Mouse (Mus musculus) embryo, embryonic 9.5 days (tissue): ENCODE measurements around the gene Cyp11a1.

ENCODE experiments used
- DNase-seq: peaks from one replicate; pipeline ENCODE4 v3.0.0-alpha.2; 2017; ENCODE audit errors: extremely low spot score

The Cyp11a1 gene

GRCm38 (mm10) chr9:58005753-58006461 lies at the start of gene Cyp11a1:
Cyp11a1 (plus strand) TSS chr9:58006411.
- no peak for DNase-seq

- DNase-seq, result no peak
Observed at GRCm38 (mm10) chr9:57956838-57957236, 49.4 kb upstream of the Cyp11a1 start.

- DNase-seq, result no peak
Observed at GRCm38 (mm10) chr9:57958615-57959014, 47.6 kb upstream of the Cyp11a1 start.

- no peak for DNase-seq
Observed at GRCm38 (mm10) chr9:57959399-57959798, 46.8 kb upstream of the Cyp11a1 start.

- DNase-seq, result no peak
Observed at GRCm38 (mm10) chr9:57959886-57960866, 46.0 kb upstream of the Cyp11a1 start.

GRCm38 (mm10) chr9:57961226-57961625 lies 45.0 kb upstream of the Cyp11a1 start:
- DNase-seq, result no peak

- no peak for DNase-seq
Observed at GRCm38 (mm10) chr9:57961863-57962778, 44.1 kb upstream of the Cyp11a1 start.

GRCm38 (mm10) chr9:57963249-57963997 lies 42.8 kb upstream of the Cyp11a1 start:
- no peak for DNase-seq

GRCm38 (mm10) chr9:57963998-57964395 lies 42.2 kb upstream of the Cyp11a1 start:
- DNase-seq, result no peak

GRCm38 (mm10) chr9:57964528-57965250 lies 41.5 kb upstream of the Cyp11a1 start:
- DNase-seq, result no peak

GRCm38 (mm10) chr9:57965281-57966185 lies 40.7 kb upstream of the Cyp11a1 start:
- no peak for DNase-seq

- DNase-seq, result no peak
Observed at GRCm38 (mm10) chr9:57967237-57967960, 38.8 kb upstream of the Cyp11a1 start.

- DNase-seq, result no peak
Observed at GRCm38 (mm10) chr9:57968166-57968771, 37.9 kb upstream of the Cyp11a1 start.

GRCm38 (mm10) chr9:57968783-57969542 lies 37.2 kb upstream of the Cyp11a1 start:
- no peak for DNase-seq

GRCm38 (mm10) chr9:57969736-57970495 lies 36.3 kb upstream of the Cyp11a1 start:
- no peak for DNase-seq

- DNase-seq, result no peak
Observed at GRCm38 (mm10) chr9:57971413-57971812, 34.8 kb upstream of the Cyp11a1 start.
